Mouse (Mus musculus) stomach, postnatal 0 days (tissue): ENCODE measurements around the gene Coro7.

Experiments
- CTCF ChIP-seq: IDR thresholded peaks from 2 replicates; pipeline ENCODE4 v1.5.1; 2016; ENCODE audit warnings: antibody characterized with exemption, low read depth, mild to moderate bottlenecking, moderate library complexity
- EP300 ChIP-seq: optimal IDR thresholded peaks from 2 replicates; pipeline ENCODE3; 2016; ENCODE audit warnings: antibody characterized with exemption

- TF ChIP-seq CTCF = no peak
- no peak for TF ChIP-seq EP300
Measured at GRCm38 (mm10) chr16:4722915-4723209, 43.3 kb upstream of the Coro7 start.
